Mouse (Mus musculus): ENCODE measurements at regions not wholly inside any gene's neighbourhood (a gene's known extent, or its start where the extent isn't known, plus 50 kb on each side); places are given as distances from the start of the nearest gene placed in this dataset.
A peak's percentile ranks its signal among the peaks of the same experiment; 100 is the strongest.
"Not testable (repeated sequence)": the region's sequence is repeated elsewhere in the genome, so short reads cannot be mapped to it uniquely, and the experiment has no call there.

DNA sequence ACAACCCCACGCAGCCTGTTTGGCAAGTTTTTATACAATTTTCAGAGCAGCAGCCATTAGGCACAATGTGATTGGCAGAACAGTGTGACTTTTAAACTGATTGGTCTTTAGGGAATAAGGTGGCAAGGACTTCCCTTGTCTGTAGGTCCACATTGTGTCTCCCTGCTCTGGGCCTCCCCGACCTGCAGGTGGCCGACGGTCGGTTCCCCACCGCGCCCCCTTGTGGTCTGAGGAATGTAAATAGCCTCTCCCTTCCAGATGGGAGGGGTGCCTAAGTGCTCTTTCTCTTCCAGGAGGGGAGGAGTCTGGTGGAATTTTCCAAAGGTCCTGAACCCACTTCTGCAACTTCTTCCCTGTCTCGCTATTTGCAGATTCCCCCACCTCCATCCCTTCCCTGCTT, 52.5 kb upstream of the Prr5 start:
- DNase-seq = not testable (repeated sequence)

DNA sequence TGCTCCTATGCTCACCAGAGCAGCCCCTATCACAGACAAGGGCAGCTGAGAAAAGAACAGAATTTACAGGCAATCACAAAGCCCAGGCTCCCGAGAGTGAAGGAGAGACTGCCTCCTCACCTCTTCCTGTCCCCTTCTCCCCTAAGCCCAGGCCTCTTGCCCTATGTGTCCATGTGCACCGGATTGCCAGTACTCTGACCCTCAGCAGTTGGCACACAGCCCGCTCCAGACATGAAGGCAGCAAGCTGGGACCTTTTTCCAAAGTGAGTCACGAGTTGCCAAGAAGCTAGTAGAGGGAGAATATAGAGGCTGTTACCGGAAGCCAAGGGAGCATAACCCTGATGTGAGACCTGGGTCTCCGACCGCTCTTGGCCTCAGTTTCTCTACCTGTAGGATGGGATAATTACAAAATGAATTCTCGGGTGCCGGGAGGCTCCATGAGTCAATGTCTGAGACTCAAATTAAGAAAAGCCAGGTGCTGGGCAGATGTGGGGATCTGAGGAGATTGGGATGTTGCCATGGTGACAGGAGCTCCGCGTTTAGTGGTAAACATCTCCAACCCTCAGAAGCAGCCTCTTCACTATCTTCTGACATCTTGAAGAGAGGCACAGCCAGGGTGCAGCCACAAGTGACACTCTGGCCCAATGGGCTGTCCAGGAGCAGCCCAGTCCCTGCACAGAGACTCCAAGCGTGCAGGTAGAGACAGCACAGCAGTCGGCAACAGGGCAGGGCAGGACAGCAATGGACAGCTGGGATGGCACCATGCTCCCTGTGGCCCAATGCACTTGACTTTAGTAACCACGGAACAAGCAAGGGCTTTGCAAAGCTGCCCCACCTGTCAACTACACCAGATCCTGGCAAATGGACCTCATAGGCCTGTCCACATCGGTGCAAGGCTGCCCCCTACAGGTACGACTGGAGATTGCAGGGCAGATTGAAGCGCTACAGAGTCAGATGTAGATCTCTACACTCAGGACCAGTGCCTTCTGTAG, 55.6 kb upstream of the Prr5 start:
- peak; percentile 72 for DNase-seq

DNA sequence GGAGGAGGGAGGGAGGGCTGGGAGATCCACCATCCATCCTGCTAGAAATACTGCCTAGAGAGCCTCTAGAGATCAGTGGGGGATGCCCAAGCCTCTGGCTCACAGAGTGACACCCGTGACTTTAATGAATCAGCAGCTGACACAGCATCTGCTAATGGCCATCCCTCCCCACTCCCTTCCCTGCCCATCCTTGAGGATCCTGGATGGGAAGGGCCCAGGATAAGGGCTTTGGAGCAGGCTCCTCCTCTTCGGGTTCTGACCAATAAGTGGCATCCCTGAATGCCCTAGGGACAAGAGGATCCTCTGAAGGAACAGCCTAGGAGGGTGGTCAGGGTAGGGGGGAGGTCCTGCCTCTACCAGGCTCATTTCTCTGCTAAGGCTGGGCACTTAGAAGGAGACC, 55.3 kb upstream of the Rtl6 start:
- no peak for DNase-seq

DNA sequence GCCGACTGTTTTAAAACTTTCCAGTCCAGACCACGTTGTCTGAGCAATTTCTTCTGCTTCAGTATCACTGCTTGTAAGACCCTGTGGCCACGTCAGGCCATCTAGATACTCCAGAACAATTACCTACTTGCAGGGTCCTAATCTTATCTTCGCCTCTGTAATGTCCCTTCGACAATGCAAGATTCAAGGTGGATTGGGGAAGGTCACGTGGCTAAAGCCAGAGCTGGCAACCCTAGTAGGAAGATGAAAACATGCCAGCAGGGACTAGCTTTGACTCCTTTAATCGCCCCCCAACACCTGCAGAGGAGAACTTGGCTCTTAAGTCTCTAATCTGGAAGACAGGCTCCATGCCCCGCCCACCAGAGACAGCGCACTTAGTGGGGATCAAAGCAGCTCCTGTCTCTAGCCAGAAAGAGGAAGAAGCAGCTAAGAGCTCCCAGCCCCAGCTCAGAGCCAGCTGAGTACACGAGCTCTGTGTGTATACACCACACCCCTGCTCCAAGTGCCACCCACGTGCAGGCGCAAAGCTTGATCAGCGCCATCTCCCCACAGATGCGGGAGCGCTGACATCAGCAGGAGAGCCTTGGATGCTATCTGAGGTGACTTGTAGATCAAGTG, 52.3 kb upstream of the Rtl6 start:
- DNase-seq = no peak

DNA sequence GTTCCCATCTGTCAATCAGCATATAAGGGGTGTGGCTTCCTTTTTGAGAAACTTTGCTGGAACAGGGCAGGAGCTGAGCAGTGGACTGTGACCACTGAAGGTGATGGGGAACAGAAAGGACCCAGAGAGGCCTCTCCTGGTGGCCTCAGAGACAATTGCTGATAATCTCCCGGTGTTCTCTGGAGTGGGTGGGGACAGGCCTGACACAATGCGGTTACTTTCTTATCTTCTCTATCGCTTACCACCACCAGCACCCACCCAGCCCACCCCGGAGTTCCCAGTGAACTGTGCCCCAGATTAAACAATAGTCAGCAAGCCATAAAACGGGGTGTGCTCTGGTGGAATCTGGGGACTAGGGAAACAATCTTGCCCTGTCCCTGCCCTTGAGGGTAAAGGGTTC, 51.4 kb upstream of the Rtl6 start:
- DNase-seq = no peak
